Mouse (Mus musculus) kidney, embryonic 14.5 days (tissue): ENCODE measurements at regions not wholly inside any gene's neighbourhood (a gene's known extent, or its start where the extent isn't known, plus 50 kb on each side); places are given as distances from the start of the nearest gene placed in this dataset.

ENCODE experiments used
- ATAC-seq: fragments of 200-750 bp; cut with Nextera tagmentation; 2 replicates; pipeline ENCODE4 v1.8.0; 2017; ENCODE audit warnings: moderate number of reproducible peaks, mild to moderate bottlenecking, moderate TSS enrichment, moderate library complexity; ENCODE audit not compliant: low FRiP score, low TSS enrichment
- H3K27ac ChIP-seq: fragments of 300-500 bp; sonication (generic); 2 replicates; pipeline ENCODE4 v1.5.1; 2014; ENCODE audit warnings: low read depth, mild to moderate bottlenecking, low read length, moderate library complexity, mixed read lengths
- H3K27me3 ChIP-seq: fragments of 300-500 bp; sonication (generic); 2 replicates; pipeline ENCODE4 v1.6.1; 2014; ENCODE audit warnings: mild to moderate bottlenecking, low read length; ENCODE audit not compliant: control insufficient read depth, insufficient read depth
- H3K36me3 ChIP-seq: fragments of 300-500 bp; sonication (generic); 2 replicates; pipeline ENCODE4 v1.6.1; 2014; ENCODE audit warnings: low read length, mixed read lengths; ENCODE audit not compliant: control insufficient read depth, insufficient read depth
- H3K4me1 ChIP-seq: fragments of 300-500 bp; sonication (generic); 2 replicates; pipeline ENCODE4 v1.6.1; 2014; ENCODE audit warnings: low read length, mixed read lengths; ENCODE audit not compliant: control insufficient read depth, insufficient read depth
- H3K4me2 ChIP-seq: fragments of 300-500 bp; sonication (generic); replicated peaks from 2 replicates; pipeline ENCODE4 v1.6.1; 2014; ENCODE audit warnings: low read depth, mild to moderate bottlenecking, low read length
- H3K4me3 ChIP-seq: fragments of 300-500 bp; sonication (generic); 2 replicates; pipeline ENCODE4 v1.5.1; 2014; ENCODE audit warnings: mild to moderate bottlenecking, low read length
- H3K9ac ChIP-seq: fragments of 300-500 bp; sonication (generic); 2 replicates; pipeline ENCODE4 v1.6.1; 2014; ENCODE audit warnings: low read depth, mild to moderate bottlenecking, low read length, moderate library complexity
- H3K9me3 ChIP-seq: fragments of 300-500 bp; sonication (generic); 2 replicates; pipeline ENCODE4 v1.6.1; 2016; ENCODE audit warnings: low read length; ENCODE audit not compliant: control insufficient read depth
- WGBS: fragments of 180-500 bp; shearing (Covaris S2); extraction: QIAGEN DNeasy Blood & Tissue Kit; methylation state at CpG from one replicate; pipeline ENCODE4 v1.1.7; 2014; 5-methylcytosine and 5-hydroxymethylcytosine counted together

DNA sequence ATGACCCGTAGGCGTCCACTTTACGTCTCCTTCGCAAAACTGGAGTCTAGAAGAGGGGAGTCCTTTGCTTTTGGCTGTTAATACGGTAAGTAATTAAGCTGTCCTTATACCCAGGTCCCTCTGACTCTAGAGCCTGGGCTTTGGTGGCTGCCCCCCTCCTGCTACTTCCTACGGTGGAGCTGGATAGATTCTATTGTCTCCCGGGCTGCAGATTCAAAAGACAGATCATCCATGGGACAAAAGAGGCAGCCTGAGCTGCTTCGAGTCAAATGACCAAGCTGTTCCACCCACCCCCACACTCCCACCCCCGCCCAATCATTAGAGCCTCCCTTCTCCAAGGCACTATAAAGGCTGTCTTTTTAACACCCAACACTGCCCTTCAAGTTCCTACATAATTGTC is 70.5 kb upstream of the Rgma start:
- Histone ChIP-seq H3K27ac (no peak overlapping the region), H3K36me3 (no peaks in the 10 kb centered on the region), H3K4me2 (no peak overlapping the region), H3K4me3 (no peak overlapping the region), H3K9me3 (no peaks in the 10 kb centered on the region), H3K9ac (no peak overlapping the region), H3K27me3 (no peaks in the 10 kb centered on the region; the same call in 1 of the 2 replicates), H3K4me1 (peaks cover 11% of the 10 kb centered on the region)
- WGBS: 12% methylated on average over 9 of the region's 9 CpGs
- no peak for ATAC-seq

DNA sequence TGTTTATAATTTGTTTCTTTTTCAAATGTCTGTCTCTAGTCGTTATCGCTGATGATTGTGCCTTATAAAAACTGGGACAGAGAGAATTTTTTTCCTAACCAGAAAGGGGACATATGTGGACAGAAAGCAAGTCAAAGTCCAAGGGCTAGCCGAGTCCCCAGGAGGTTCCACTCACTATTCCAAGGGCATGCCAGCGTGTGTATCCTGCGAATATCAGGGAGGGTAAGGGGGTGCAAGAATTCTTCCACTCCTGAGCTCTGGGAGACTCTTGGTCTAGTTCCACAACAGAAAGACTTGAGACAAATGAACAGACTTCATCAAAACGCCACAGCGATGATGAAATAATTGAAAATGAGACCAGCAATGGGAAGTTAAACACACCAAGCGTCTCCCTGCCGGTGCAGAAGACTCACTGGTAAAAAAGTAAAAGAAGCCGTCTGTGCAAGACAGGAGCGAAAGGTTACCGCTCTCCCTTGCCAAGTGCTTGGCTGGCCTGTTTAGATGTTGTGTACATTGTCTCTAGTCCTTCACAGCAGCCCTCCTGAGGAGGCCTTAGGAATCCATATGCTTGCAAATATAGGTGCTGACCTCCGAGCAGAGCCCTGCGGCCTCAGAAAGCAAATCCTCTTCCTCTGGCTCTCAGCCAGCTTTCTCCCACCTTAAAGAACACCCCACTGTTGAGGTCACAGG is 69.9 kb upstream of the Rgma start:
- no peak overlapping the region for H3K4me2 ChIP-seq
- H3K4me1 ChIP-seq: peaks cover 11% of the 10 kb centered on the region
- 30% methylated on average over 14 of the region's 14 CpGs for WGBS
- H3K27ac ChIP-seq: no peak overlapping the region
- no peaks in the 10 kb centered on the region; the same call in 1 of the 2 replicates for H3K27me3 ChIP-seq
- H3K36me3 ChIP-seq: no peaks in the 10 kb centered on the region
- no peak for ATAC-seq
- no peak overlapping the region for H3K9ac ChIP-seq
- H3K9me3 ChIP-seq: no peaks in the 10 kb centered on the region
- H3K4me3 ChIP-seq: no peak overlapping the region

- no peak overlapping the region for H3K9ac ChIP-seq
- no peaks in the 10 kb centered on the region for H3K9me3 ChIP-seq
- no peak overlapping the region for H3K4me2 ChIP-seq
- H3K4me3 ChIP-seq: no peak overlapping the region
- H3K36me3 ChIP-seq: no peaks in the 10 kb centered on the region
- H3K27ac ChIP-seq: no peak overlapping the region
- WGBS: 67% methylated on average over 6 of the region's 6 CpGs
- H3K27me3 ChIP-seq: no peaks in the 10 kb centered on the region; the same call in none of the 2 replicates
- no peak for ATAC-seq
- H3K4me1 ChIP-seq: peaks cover 11% of the 10 kb centered on the region
Observed at GRCm38 (mm10) chr7:73306296-73306695, 69.0 kb upstream of the Rgma start.

- H3K9me3 ChIP-seq: no peaks in the 10 kb centered on the region
- no peaks in the 10 kb centered on the region; the same call in none of the 2 replicates for H3K27me3 ChIP-seq
- H3K27ac ChIP-seq: no peak overlapping the region
- H3K4me2 ChIP-seq: no peak overlapping the region
- no peak overlapping the region for H3K9ac ChIP-seq
- no peak overlapping the region for H3K4me3 ChIP-seq
- 65% methylated on average over 5 of the region's 5 CpGs for WGBS
- no peak for ATAC-seq
- no peaks in the 10 kb centered on the region for H3K36me3 ChIP-seq
- H3K4me1 ChIP-seq: peaks cover 11% of the 10 kb centered on the region
Observed at GRCm38 (mm10) chr7:73306728-73307127, 68.6 kb upstream of the Rgma start.

- Histone ChIP-seq H3K27ac (no peak overlapping the region), H3K27me3 (no peaks in the 10 kb centered on the region; the same call in none of the 2 replicates), H3K4me2 (no peak overlapping the region), H3K9me3 (no peaks in the 10 kb centered on the region), H3K4me1 (peaks cover 11% of the 10 kb centered on the region), H3K4me3 (no peak overlapping the region), H3K36me3 (no peaks in the 10 kb centered on the region), H3K9ac (no peak overlapping the region)
- WGBS: 30% methylated on average over 13 of the region's 13 CpGs
- ATAC-seq: peak; percentile 88
Observed at GRCm38 (mm10) chr7:73307586-73308490, 67.5 kb upstream of the Rgma start.

DNA sequence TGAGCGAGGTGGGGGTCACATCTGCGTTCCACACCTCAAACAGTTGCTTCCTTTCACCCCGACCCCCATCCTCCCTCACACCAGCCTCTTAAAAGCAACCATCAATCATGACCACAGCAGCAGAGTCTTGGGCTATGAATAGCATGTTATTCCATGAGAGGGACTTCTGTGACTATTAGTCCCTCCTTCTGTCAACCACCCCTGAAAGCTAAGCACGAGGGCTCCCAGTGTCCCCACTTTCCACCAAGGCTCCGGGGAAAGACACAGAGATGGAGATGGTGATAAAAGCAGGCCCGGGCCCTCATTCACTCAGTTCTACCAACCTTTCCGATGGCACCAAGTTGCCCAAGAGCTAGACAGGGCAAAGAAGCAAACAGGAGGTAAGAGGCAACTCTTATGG is 66.3 kb upstream of the Rgma start:
- Histone ChIP-seq H3K4me1 (peaks cover 11% of the 10 kb centered on the region), H3K36me3 (no peaks in the 10 kb centered on the region), H3K27me3 (no peaks in the 10 kb centered on the region; the same call in 1 of the 2 replicates), H3K9ac (no peak overlapping the region), H3K9me3 (no peaks in the 10 kb centered on the region), H3K4me2 (no peak overlapping the region), H3K4me3 (no peak overlapping the region), H3K27ac (no peak overlapping the region)
- WGBS: 41% methylated on average over 7 of the region's 7 CpGs
- no peak for ATAC-seq

DNA sequence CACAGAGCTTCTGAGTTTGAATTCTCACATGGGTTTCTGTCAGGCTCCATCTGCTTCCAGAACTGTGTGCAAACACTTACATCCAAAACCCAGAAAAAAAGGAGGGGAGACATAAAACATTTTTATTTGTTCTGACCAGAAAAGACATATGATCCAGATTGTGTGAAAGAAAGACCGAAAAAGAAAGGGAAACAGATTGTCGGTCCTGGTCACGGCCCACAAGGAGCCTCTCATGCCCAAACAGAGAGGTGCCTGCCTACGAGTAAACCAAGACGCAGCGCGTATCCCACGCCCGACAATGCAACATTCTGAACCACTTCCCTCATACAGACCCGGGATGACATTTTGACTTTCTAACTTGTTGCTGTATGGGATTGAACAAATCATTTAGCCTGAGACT is 65.3 kb upstream of the Rgma start:
- Histone ChIP-seq H3K4me3 (no peak overlapping the region), H3K4me1 (peaks cover 11% of the 10 kb centered on the region; the same call in 1 of the 2 replicates), H3K9me3 (no peaks in the 10 kb centered on the region), H3K4me2 (no peak overlapping the region), H3K27me3 (no peaks in the 10 kb centered on the region; the same call in 1 of the 2 replicates), H3K36me3 (no peaks in the 10 kb centered on the region), H3K27ac (no peak overlapping the region), H3K9ac (no peak overlapping the region)
- ATAC-seq: no peak
- 46% methylated on average over 10 of the region's 10 CpGs for WGBS

GRCm38 (mm10) chr7:73310581-73311136 is 64.7 kb upstream of the Rgma start:
- no peak for ATAC-seq
- H3K4me2 ChIP-seq: no peak overlapping the region
- no peak overlapping the region for H3K9ac ChIP-seq
- no peaks in the 10 kb centered on the region; the same call in 1 of the 2 replicates for H3K27me3 ChIP-seq
- WGBS: 87% methylated on average over 15 of the region's 15 CpGs
- no peak overlapping the region for H3K27ac ChIP-seq
- no peak overlapping the region for H3K4me3 ChIP-seq
- no peaks in the 10 kb centered on the region for H3K36me3 ChIP-seq
- peaks cover 11% of the 10 kb centered on the region; the same call in 1 of the 2 replicates for H3K4me1 ChIP-seq
- no peaks in the 10 kb centered on the region for H3K9me3 ChIP-seq
